Mouse (Mus musculus): Measurements from ENCODE around the gene Sema6d.

GRCm38 (mm10) chr2:124618091-124618490, 528.3 kb downstream of the Sema6d start:
- TF ChIP-seq POLR2A (IDR thresholded peaks at IDR 0.05; ENCODE audit: low read depth, low read length), result no peak
- TF ChIP-seq CTCF (conservative IDR thresholded peaks at IDR 0.05; ENCODE audit: insufficient read depth, insufficient read length, low read depth, low read length), result no peak
